Mouse (Mus musculus) T-cell, adult 2 months (primary cell): Measurements from ENCODE around the gene Adk.
"Not testable (repeated sequence)": the region's sequence is repeated elsewhere in the genome, so short reads cannot be mapped to it uniquely, and the experiment has no call there.

ENCODE experiments used
- DNase-seq: peaks from one replicate; pipeline ENCODE4 v3.0.0; 2022; ENCODE audit warnings: low spot score

Adk gene

DNA sequence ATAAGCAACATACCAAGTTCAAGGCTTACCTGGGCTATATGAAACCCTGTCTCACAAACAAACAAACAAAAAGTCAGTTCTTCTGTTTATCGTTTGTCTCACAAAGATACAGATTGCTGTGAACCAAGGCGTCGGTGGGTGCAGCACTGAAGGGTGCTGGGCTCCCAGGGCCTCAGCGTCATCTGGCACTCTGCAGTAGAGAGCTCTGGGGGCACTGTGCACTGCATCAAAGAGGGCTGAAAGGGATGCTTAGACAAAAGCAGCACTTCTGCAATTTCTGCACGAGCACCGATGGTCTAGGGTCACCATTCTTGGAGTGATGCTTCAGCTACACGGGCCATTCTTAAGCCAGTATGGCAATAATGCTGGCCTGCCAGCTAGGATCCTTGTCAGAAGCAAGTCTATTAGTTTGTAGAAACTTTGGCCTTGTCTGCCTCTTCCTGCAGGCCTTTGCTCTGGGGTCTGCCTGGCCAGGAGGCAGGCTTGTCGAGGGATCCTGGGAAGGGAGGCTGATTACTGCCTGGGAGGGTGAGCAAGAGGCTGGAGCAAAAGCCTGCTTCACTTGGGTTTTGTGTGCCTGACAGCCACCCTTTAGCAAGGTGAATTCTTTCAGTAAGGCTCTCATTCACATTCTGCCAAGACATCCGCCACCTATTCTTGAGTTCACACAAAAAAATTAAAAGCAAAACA lies 436.2 kb downstream of the Adk start:
- not testable (repeated sequence) for DNase-seq

DNA sequence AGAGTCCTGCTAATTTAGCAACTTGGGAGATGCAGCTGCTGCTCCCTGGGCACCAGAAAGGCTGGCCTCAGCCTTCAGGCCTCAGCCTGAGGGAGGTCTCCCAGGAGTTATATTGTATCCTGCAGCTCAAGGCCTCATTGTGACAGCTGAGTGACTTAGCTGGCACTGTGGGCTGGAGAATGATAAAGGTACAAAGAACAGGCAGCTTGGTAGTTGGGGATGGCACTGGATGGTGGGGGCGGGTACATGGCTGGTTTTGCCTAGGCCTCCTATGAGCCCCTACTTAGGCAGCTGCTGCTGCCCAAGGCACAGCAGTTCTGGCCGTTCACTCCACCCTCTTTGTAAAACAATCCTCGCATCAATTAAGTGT lies 436.7 kb downstream of the Adk start:
- DNase-seq, result no peak

DNA sequence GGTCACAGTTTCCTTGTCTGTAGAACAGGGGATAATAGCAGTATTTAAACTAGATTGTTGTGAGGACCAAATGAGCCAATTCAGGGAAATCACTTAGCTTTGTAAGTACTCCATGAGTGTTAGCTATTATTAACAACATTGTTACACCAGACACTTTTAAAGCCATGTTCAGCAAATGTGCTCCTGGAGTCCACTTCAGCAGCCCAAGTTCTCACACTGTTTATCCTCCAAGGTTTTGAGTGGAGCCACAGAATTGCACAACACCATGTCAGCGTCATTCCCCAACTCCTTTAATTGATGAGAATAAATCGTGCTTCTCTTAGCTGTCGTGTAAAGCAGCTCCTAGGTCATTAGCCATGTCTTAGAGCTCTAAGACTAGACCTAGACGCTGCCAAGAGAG lies 437.8 kb downstream of the Adk start:
- DNase-seq, result no peak
